Mouse (Mus musculus): ENCODE measurements at regions not wholly inside any gene's neighbourhood (a gene's known extent, or its start where the extent isn't known, plus 50 kb on each side); places are given as distances from the start of the nearest gene placed in this dataset.
"Not testable (repeated sequence)": the region's sequence is repeated elsewhere in the genome, so short reads cannot be mapped to it uniquely, and the experiment has no call there.

DNA sequence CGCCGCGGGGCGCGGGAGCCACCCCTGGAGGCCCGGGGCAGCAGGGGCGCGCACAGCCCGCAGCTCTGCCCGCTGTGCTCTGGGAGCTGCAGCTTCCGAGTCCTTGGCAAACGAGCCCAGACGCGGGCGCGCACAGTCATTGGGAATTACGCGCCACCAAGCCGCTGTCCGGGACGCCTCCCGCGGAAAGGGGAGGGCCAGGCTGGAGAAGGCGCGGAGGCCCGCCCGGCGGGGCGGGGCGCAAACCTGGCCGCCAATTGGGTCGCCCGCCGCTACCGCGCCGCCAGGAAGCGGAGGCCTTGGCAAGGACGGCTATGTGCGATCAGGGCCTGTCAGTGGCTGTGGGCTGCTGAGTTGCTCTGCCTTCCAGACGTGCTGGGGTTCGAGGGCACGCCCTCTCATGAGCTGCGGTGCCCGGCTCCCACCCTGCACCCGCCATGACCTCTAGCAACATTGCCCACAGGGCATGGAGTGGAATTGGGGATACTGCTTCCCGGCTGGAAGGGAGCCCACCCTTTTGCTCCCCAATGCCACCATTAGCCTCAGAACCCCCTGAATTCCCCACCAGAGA, 739.1 kb upstream of the Ywhaq start:
- not testable (repeated sequence) for H3K27ac ChIP-seq (ENCODE audit: low read length); H3K4me1 ChIP-seq (ENCODE audit: control insufficient read depth, insufficient read depth, low read length); H3K9me3 ChIP-seq (replicated peaks; ENCODE audit: control insufficient read depth, low read length); ATAC-seq (ENCODE audit: insufficient read depth, low FRiP score); H3K36me3 ChIP-seq (ENCODE audit: control insufficient read depth, insufficient read depth, low read length); H3K27me3 ChIP-seq (ENCODE audit: control insufficient read depth, insufficient read depth, low read length); H3K9ac ChIP-seq (ENCODE audit: low read length); H3K4me2 ChIP-seq (ENCODE audit: low read depth, low read length)
- WGBS = 4% methylated on average over 44 of the region's 47 CpGs
- peak overlapping the region; percentile 14; the same call in 1 of the 2 replicates for H3K4me3 ChIP-seq (replicated peaks; ENCODE audit: low read length)

DNA sequence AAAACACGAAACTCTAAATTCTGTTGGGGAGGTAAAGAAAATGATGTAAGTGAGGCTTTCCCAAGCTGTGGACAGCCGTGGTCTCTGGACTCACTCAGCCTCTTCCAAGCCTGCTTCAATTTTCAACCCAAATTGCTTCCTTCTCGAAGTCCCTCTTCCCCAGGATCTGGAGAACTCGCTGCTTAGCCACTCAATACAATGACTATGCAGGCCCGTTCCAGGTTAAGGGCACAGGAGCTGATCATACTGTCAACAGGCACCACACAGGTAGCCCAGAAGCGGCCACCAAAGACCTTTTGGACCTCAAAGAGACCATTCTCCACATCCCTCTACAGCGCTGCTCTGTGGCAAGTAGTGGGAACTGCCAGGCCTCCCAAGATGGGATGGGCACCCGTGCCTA, 737.9 kb upstream of the Ywhaq start:
- 84% methylated on average over 3 of the region's 8 CpGs for WGBS

More for the DNA sequence above, 737.9 kb upstream of the Ywhaq start:
- not testable (repeated sequence) for H3K27ac ChIP-seq (ENCODE audit: low read length); H3K36me3 ChIP-seq (ENCODE audit: control insufficient read depth, insufficient read depth, low read length); H3K9me3 ChIP-seq (replicated peaks; ENCODE audit: control insufficient read depth, low read length); ATAC-seq (ENCODE audit: insufficient read depth, low FRiP score); H3K4me1 ChIP-seq (ENCODE audit: control insufficient read depth, insufficient read depth, low read length); H3K4me2 ChIP-seq (ENCODE audit: low read depth, low read length); H3K27me3 ChIP-seq (ENCODE audit: control insufficient read depth, insufficient read depth, low read length); H3K4me3 ChIP-seq (replicated peaks; ENCODE audit: low read length); H3K9ac ChIP-seq (ENCODE audit: low read length)

All from stomach, embryonic 16.5 days (tissue).